Mouse (Mus musculus) midbrain, embryonic 15.5 days (tissue): Measurements from ENCODE around the gene Defb29. TPM values are rescaled to one million over a fixed set of nuclear protein-coding genes. Genes with fewer than 3 reads are reported as not detected.

Source experiments
- ATAC-seq: fragments of 200-750 bp; cut with Nextera tagmentation; replicated peaks from 2 replicates; pipeline ENCODE4 v1.8.0; 2017; ENCODE audit warnings: moderate TSS enrichment
- H3K27ac ChIP-seq: fragments of 300-500 bp; sonication (generic); 2 replicates; pipeline ENCODE4 v1.5.1; 2015; ENCODE audit warnings: mild to moderate bottlenecking, inconsistent platforms
- H3K27me3 ChIP-seq: fragments of 300-500 bp; sonication (generic); replicated peaks from 2 replicates; pipeline ENCODE4 v1.6.1; 2015; ENCODE audit warnings: inconsistent platforms
- H3K36me3 ChIP-seq: fragments of 300-500 bp; sonication (generic); replicated peaks from 2 replicates; pipeline ENCODE4 v1.6.1; 2015; ENCODE audit warnings: inconsistent platforms
- H3K4me1 ChIP-seq: fragments of 300-500 bp; sonication (generic); 2 replicates; pipeline ENCODE4 v1.6.1; 2015; ENCODE audit warnings: inconsistent platforms
- H3K4me2 ChIP-seq: fragments of 300-500 bp; sonication (generic); 2 replicates; pipeline ENCODE4 v1.6.1; 2015; ENCODE audit warnings: inconsistent platforms, mild to moderate bottlenecking, moderate library complexity
- H3K4me3 ChIP-seq: fragments of 300-500 bp; sonication (generic); 2 replicates; pipeline ENCODE4 v1.5.1; 2015; ENCODE audit warnings: mild to moderate bottlenecking, inconsistent platforms
- H3K9ac ChIP-seq: fragments of 300-500 bp; sonication (generic); 2 replicates; pipeline ENCODE4 v1.6.1; 2015; ENCODE audit warnings: mild to moderate bottlenecking, inconsistent platforms
- H3K9me3 ChIP-seq: fragments of 300-500 bp; sonication (generic); 2 replicates; pipeline ENCODE4 v1.6.1; 2016; ENCODE audit warnings: inconsistent platforms
- WGBS: fragments of 180-500 bp; shearing (Covaris S2); methylation state at CpG from one replicate; pipeline ENCODE4 v1.1.7; 2015; ENCODE audit warnings: mixed read lengths; 5-methylcytosine and 5-hydroxymethylcytosine counted together
- polyA plus RNA-seq: library from polyadenylated mRNA; unstranded; fragments of >200 nt; fragmentation: Nextera tagmentation; extraction: Ambion mirVana; gene quantifications from 2 replicates; pipeline ENCODE4 v1.2.1, GENCODE M21; 2015

The Defb29 gene
- polyA plus RNA-seq, result not detected in 2 replicates

DNA sequence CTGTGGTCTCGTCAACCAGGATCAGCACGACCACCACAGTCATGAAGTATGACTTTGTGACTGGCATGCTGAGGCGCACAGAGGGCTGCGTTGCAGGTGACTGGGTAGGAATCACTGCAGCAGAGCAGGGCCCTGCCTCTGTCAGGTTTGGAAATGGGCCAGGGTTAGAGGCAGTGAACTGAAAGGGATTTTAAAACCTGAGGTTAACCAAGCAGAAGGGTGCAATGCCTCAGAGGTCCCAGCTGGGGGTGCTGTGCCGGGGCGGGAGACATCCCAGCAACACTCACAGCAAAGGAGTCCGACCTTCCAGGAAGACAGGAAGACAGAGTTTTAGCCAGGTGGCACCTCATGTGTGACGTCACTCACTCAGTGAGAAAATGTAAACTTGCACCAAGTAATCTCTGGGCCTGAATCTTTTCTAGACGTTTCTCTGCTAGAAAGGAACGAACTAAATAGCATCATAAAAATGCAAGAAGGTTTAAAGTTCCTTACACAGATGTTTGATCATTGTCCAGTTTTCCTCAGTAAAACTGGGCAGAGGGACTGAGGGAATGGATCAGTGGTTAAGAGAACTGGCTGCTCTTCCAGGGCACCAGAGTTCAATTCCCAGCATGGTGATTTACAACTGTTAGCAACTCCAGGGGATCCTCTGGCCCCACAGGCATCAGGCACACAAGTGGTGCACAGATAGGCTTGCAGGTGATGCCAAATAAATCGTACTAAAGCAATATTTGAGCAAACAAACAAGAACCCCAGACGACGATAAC, at the start of gene Defb29:
Gene Defb29, minus strand, starts transcription at position 155 of the 767 bp plus-strand sequence.
- WGBS, result 56% methylated on average over 13 of the region's 13 CpGs
- no peak within 1 kb of the TSS for H3K4me3 ChIP-seq

GRCm38 (mm10) chr2:152589021-152589420, 49.1 kb upstream of the Defb29 start:
- Histone ChIP-seq H3K27me3 (no peaks in the 10 kb centered on the region), H3K9me3 (no peaks in the 10 kb centered on the region), H3K4me1 (no peaks in the 10 kb centered on the region), H3K27ac (no peak overlapping the region), H3K4me3 (no peak overlapping the region), H3K36me3 (no peaks in the 10 kb centered on the region), H3K9ac (no peak overlapping the region), H3K4me2 (no peak overlapping the region)
- 54% methylated on average over 6 of the region's 6 CpGs for WGBS
- no peak for ATAC-seq

More for the DNA sequence above, at the start of gene Defb29:
- Histone ChIP-seq H3K9ac (no peak within 1 kb of the TSS), H3K4me1 (no peaks in the 10 kb centered on the region), H3K36me3 (no peaks in the 10 kb centered on the region), H3K27ac (no peak within 1 kb of the TSS), H3K4me2 (no peak within 1 kb of the TSS), H3K9me3 (no peaks in the 10 kb centered on the region), H3K27me3 (no peaks in the 10 kb centered on the region)
- no peak for ATAC-seq

DNA sequence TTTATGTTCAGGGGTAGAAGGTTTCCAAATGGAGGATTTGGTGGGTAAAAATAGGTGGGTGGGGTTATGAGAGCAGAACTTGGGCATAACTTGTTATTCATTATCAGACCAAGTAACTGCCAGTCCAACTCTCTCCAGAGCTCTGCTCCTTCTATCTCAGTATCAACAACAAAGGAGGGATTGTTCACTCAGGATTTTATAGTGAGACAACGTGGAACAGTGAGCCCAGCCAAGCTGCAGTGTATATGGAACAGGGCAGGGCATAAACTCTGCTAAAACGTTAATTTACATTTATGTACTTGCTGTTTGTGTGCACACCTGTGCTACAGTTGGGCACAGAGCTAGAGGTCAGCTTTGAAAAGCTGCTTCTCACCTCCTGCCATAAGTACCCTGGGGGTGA, 48.6 kb upstream of the Defb29 start:
- ATAC-seq, result no peak
- Histone ChIP-seq H3K9me3 (no peaks in the 10 kb centered on the region), H3K4me2 (no peak overlapping the region), H3K9ac (no peak overlapping the region), H3K4me1 (no peaks in the 10 kb centered on the region), H3K4me3 (no peak overlapping the region), H3K36me3 (no peaks in the 10 kb centered on the region), H3K27ac (no peak overlapping the region), H3K27me3 (no peaks in the 10 kb centered on the region)
- 54% methylated on average over 2 of the region's 2 CpGs for WGBS

DNA sequence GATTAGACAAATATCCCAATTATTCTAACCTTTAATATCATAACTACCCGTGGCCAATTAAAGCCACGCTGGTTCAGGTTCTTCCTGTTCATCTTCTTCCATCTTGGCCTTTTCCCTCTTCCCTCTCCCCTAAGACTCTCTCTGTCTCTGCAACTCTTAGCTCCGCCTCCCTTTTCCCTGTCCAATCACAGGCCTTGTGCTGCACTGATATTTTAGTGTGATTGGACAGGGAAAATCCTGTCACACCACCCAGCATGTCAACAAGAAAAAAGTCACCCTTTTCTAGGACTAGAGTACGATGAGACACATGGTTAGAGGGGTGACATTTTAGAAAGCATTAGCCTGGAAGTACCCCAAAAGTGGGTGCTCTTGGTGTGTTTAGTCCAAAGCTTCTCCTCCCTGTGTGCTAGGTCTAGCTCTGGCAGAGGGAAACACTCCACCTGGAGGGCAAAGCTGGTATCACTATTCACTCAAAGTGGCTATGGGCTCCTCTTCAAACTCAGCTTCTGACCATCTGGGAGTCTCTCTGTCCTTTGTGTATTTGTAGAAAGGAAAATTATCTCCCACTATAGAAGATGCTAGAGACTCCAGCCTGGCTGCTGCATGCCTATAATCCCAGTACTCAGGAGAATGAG, 47.1 kb upstream of the Defb29 start:
- no peaks in the 10 kb centered on the region for H3K9me3 ChIP-seq
- H3K27me3 ChIP-seq, result no peaks in the 10 kb centered on the region
- H3K27ac ChIP-seq, result no peak overlapping the region
- H3K36me3 ChIP-seq, result no peaks in the 10 kb centered on the region
- H3K4me3 ChIP-seq, result no peak overlapping the region
- no peaks in the 10 kb centered on the region for H3K4me1 ChIP-seq
- ATAC-seq, result no peak
- no peak overlapping the region for H3K9ac ChIP-seq
- 79% methylated on average over 4 of the region's 4 CpGs for WGBS
- no peak overlapping the region for H3K4me2 ChIP-seq

DNA sequence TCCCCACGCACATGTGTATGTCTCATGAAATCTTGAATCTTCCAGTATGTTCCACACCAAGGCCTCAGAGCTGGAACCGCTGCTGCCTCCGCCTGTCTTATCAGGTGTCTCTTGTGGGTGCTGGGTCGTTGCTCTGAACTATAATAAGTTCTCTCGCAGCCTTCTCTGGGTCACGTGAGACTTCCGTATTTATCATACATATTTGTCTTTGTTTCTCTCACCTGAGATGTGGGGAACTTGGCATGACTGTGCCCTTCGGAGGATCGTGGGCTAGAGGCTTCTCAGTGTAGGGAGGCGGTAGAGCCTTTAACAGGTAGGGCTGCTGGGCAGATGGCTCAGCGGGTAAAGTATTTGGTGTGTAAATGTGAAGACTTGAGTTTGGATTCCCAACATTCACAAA, 40.7 kb upstream of the Defb29 start:
- Histone ChIP-seq H3K4me1 (no peaks in the 10 kb centered on the region), H3K9me3 (no peaks in the 10 kb centered on the region), H3K27ac (no peak overlapping the region), H3K9ac (no peak overlapping the region), H3K36me3 (no peaks in the 10 kb centered on the region), H3K27me3 (no peaks in the 10 kb centered on the region), H3K4me3 (no peak overlapping the region), H3K4me2 (no peak overlapping the region)
- no peak for ATAC-seq
- 90% methylated on average over 11 of the region's 11 CpGs for WGBS

GRCm38 (mm10) chr2:152580107-152580506, 40.2 kb upstream of the Defb29 start, which contains the start of gene Defb19:
TSS of gene Defb19 (minus strand) at chr2:152580312.
- H3K9me3 ChIP-seq, result no peaks in the 10 kb centered on the region
- WGBS, result 74% methylated on average over 7 of the region's 7 CpGs
- no peaks in the 10 kb centered on the region for H3K36me3 ChIP-seq
- H3K27me3 ChIP-seq, result no peaks in the 10 kb centered on the region
- no peak within 1 kb of the TSS for H3K4me2 ChIP-seq
- H3K4me1 ChIP-seq, result no peaks in the 10 kb centered on the region
- no peak within 1 kb of the TSS for H3K9ac ChIP-seq
- no peak within 1 kb of the TSS for H3K27ac ChIP-seq
- no peak for ATAC-seq
- H3K4me3 ChIP-seq, result no peak within 1 kb of the TSS

DNA sequence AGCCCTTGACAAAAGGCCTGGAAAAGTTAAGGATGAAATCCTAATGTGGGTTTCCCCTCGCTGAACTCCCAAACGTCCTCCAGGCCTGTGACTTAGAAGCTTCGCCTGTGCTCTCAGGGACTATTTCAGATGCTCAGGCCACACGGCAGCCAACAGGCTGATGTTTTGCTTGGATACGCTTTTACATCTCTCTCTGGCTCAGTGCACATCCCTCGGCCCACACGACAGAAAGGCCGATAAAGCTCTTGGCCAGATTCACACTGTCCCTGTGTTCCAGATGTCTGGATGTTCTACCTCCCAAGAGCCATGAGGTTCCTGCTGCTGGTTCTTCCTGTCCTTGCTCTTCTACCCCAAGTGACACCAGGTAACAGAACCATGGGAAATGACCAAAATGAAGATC, 33.6 kb upstream of the Defb29 start:
- H3K27ac ChIP-seq, result no peak overlapping the region
- no peaks in the 10 kb centered on the region for H3K9me3 ChIP-seq
- no peaks in the 10 kb centered on the region for H3K27me3 ChIP-seq
- no peaks in the 10 kb centered on the region for H3K36me3 ChIP-seq
- H3K4me1 ChIP-seq, result no peaks in the 10 kb centered on the region
- H3K4me2 ChIP-seq, result no peak overlapping the region
- no peak for ATAC-seq
- 88% methylated on average over 8 of the region's 8 CpGs for WGBS
- H3K9ac ChIP-seq, result no peak overlapping the region
- no peak overlapping the region for H3K4me3 ChIP-seq

- H3K4me3 ChIP-seq, result no peak within 1 kb of the TSS
- H3K4me1 ChIP-seq, result no peaks in the 10 kb centered on the region
- ATAC-seq, result no peak
- no peaks in the 10 kb centered on the region for H3K27me3 ChIP-seq
- H3K4me2 ChIP-seq, result no peak within 1 kb of the TSS
- WGBS, result 63% methylated on average over 11 of the region's 11 CpGs
- H3K36me3 ChIP-seq, result no peaks in the 10 kb centered on the region
- H3K27ac ChIP-seq, result no peak within 1 kb of the TSS
- no peaks in the 10 kb centered on the region for H3K9me3 ChIP-seq
- no peak within 1 kb of the TSS for H3K9ac ChIP-seq
Measured at GRCm38 (mm10) chr2:152572114-152572794, 32.4 kb upstream of the Defb29 start, which contains the start of gene Defb21. TSS of gene Defb21 (plus strand) at chr2:152572744.

DNA sequence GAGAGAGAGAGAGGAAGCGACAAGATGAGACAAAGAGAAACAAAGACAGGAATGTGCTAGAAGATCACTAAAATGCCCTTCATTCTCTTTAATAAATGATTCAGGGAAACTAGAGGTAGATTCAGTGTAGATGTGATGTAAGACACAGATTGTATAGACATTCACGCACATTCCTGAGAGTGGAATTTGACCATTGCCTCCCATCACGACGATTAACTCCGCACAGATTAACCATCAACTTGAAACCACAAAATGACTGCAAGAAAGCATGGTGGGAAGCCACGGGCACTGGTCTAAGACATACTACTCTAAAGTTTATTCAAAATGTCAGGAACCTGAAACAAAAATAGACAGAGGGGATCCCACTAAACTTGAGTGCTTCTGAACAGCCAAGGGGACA, 30.4 kb upstream of the Defb29 start:
- no peak overlapping the region for H3K4me2 ChIP-seq
- H3K9me3 ChIP-seq, result no peaks in the 10 kb centered on the region
- H3K9ac ChIP-seq, result no peak overlapping the region
- H3K4me1 ChIP-seq, result no peaks in the 10 kb centered on the region
- no peak for ATAC-seq
- H3K4me3 ChIP-seq, result no peak overlapping the region
- no peaks in the 10 kb centered on the region for H3K27me3 ChIP-seq
- WGBS, result 84% methylated on average over 6 of the region's 6 CpGs
- H3K36me3 ChIP-seq, result no peaks in the 10 kb centered on the region
- no peak overlapping the region for H3K27ac ChIP-seq

DNA sequence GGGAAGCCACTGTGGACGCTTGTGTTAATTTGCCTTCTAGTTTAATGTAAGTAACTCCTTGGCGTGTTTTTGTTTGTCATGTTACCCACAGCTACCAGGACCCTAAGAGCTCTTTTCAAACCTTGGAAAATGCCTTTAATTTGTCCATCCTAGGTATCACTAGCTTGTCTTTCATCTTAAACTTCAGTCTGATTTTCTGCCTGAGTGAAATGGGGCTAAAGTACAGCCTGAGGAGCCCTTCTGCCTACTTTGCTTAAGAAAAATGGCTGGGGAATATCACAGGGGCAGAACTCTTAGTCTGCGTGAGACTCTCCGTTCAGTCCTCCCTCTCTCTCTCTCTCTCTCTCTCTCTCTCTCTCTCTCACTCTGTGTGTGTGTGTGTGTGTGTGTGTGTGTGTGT, 30.0 kb upstream of the Defb29 start:
- ATAC-seq, result no peak
- Histone ChIP-seq H3K4me1 (no peaks in the 10 kb centered on the region), H3K4me3 (no peak overlapping the region), H3K4me2 (no peak overlapping the region), H3K27ac (no peak overlapping the region), H3K36me3 (no peaks in the 10 kb centered on the region), H3K9ac (no peak overlapping the region), H3K27me3 (no peaks in the 10 kb centered on the region), H3K9me3 (no peaks in the 10 kb centered on the region)
- WGBS, result 94% methylated on average over 4 of the region's 4 CpGs

- Histone ChIP-seq H3K9ac (no peak within 1 kb of the TSS), H3K27ac (no peak within 1 kb of the TSS), H3K4me1 (no peaks in the 10 kb centered on the region), H3K36me3 (no peaks in the 10 kb centered on the region), H3K9me3 (no peaks in the 10 kb centered on the region), H3K4me2 (no peak within 1 kb of the TSS), H3K27me3 (no peaks in the 10 kb centered on the region), H3K4me3 (no peak within 1 kb of the TSS)
- 92% methylated on average over 5 of the region's 5 CpGs for WGBS
- no peak for ATAC-seq
Measured at GRCm38 (mm10) chr2:152569038-152569437, 29.1 kb upstream of the Defb29 start, which contains the start of gene Gm17416. TSS of gene Gm17416 (plus strand) at chr2:152569338.

- Histone ChIP-seq H3K9ac (no peak overlapping the region), H3K27me3 (no peaks in the 10 kb centered on the region), H3K36me3 (no peaks in the 10 kb centered on the region), H3K4me2 (no peak overlapping the region), H3K27ac (no peak overlapping the region), H3K4me3 (no peak overlapping the region), H3K4me1 (peaks cover 4% of the 10 kb centered on the region; the same call in 1 of the 2 replicates), H3K9me3 (no peaks in the 10 kb centered on the region)
- no peak for ATAC-seq
- 82% methylated on average over 7 of the region's 7 CpGs for WGBS
Measured at GRCm38 (mm10) chr2:152556655-152557054, 16.8 kb upstream of the Defb29 start.
